Mouse (Mus musculus) heart, embryonic 11.5 days (tissue): ENCODE results near the gene Elfn2. TPM values are rescaled to one million over a fixed set of nuclear protein-coding genes. Genes with fewer than 3 reads are reported as not detected.
A peak's percentile ranks its signal among the peaks of the same experiment; 100 is the strongest.

ENCODE experiments used
- ATAC-seq: fragments of 200-750 bp; cut with Nextera tagmentation; replicated peaks from 2 replicates; pipeline ENCODE4 v1.8.0; 2017; ENCODE audit warnings: moderate library complexity; ENCODE audit not compliant: insufficient number of reproducible peaks, low FRiP score, low TSS enrichment
- H3K27ac ChIP-seq: fragments of 300-500 bp; sonication (generic); 2 replicates; pipeline ENCODE4 v1.5.1; 2014; ENCODE audit warnings: mild to moderate bottlenecking, low read depth, low read length
- H3K27me3 ChIP-seq: fragments of 300-500 bp; sonication (generic); 2 replicates; pipeline ENCODE4 v1.6.1; 2014; ENCODE audit warnings: mild to moderate bottlenecking, low read length, mixed read lengths; ENCODE audit not compliant: control insufficient read depth, insufficient read depth
- H3K36me3 ChIP-seq: fragments of 300-500 bp; sonication (generic); 2 replicates; pipeline ENCODE4 v1.6.1; 2014; ENCODE audit warnings: mild to moderate bottlenecking, low read length, moderate library complexity, mixed read lengths; ENCODE audit not compliant: control insufficient read depth, insufficient read depth
- H3K4me1 ChIP-seq: fragments of 300-500 bp; sonication (generic); 2 replicates; pipeline ENCODE4 v1.6.1; 2014; ENCODE audit warnings: low read length; ENCODE audit not compliant: control insufficient read depth, insufficient read depth
- H3K4me2 ChIP-seq: fragments of 300-500 bp; sonication (generic); 2 replicates; pipeline ENCODE4 v1.6.1; 2014; ENCODE audit warnings: mild to moderate bottlenecking, moderate library complexity
- H3K4me3 ChIP-seq: fragments of 300-500 bp; sonication (generic); 2 replicates; pipeline ENCODE4 v1.5.1; 2014; ENCODE audit warnings: low read depth, low read length
- H3K9ac ChIP-seq: fragments of 300-500 bp; sonication (generic); 2 replicates; pipeline ENCODE4 v1.6.1; 2014; ENCODE audit warnings: mild to moderate bottlenecking, low read depth, low read length, moderate library complexity
- H3K9me3 ChIP-seq: fragments of 300-500 bp; sonication (generic); replicated peaks from 2 replicates; pipeline ENCODE4 v1.6.1; 2016; ENCODE audit warnings: low read length; ENCODE audit not compliant: control insufficient read depth
- WGBS: fragments of 180-500 bp; shearing (Covaris S2); extraction: QIAGEN DNeasy Blood & Tissue Kit; methylation state at CpG from one replicate; pipeline ENCODE4 v1.1.7; 2014; ENCODE audit not compliant: insufficient replicate concordance; 5-methylcytosine and 5-hydroxymethylcytosine counted together
- polyA plus RNA-seq: library from polyadenylated mRNA; unstranded; fragments of >200 nt; fragmentation: Nextera tagmentation; extraction: Ambion mirVana; gene quantifications from 2 replicates; pipeline ENCODE4 v1.2.1, GENCODE M21; 2014

The Elfn2 gene
- polyA plus RNA-seq, result not detected in 2 replicates

DNA sequence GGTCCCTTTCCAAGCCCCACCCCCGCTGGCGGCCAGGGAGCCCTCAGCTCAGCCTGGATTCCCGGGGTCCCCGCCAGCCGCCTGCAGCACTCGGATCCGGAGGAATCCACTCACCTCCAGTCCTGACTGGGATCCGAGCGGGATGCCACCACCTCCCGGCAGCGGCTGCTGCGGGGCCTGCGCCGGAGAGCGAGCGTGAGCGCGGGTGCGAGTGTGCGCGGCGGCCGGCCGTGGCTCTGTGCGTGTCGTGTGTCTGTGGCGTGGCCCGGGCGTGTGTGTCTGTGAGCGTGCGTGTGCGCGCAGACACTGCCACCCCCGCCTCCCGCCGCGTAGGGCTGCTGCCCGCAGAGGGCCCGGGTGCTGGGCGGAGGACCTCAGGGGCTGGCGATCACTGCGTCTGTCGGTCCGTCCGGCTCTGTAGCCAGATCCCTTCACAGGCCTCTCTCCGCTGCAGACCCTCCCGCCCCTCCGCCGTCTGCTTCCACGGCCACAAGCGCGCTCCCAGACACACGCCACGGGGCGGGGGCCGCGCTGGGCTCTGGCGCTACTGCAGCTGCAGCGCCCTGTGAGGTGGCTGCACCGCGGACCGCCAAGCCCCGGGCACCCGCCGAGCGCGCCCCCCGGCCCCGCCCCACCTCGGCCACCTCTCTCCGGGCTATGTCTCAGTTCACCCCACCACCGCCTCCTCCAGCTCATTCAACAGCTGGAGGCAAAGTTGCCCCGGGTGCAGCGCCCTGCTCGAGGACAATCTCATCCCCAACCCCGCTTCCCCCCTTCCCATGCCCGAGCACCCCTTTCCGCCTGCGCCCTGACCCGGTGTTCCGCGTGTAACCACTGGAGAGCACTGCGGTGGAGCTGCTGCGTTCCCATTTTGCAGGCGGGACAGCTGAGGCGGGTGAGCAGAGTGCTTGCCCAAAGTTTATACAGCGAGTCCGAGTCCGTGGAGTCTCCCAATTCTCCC is at the start of gene Elfn2:
Elfn2 (minus strand) TSS at position 482 of the 961 bp plus-strand sequence.
- WGBS, result 1% methylated on average over 84 of the region's 89 CpGs
- Histone ChIP-seq H3K27ac (no peak within 1 kb of the TSS), H3K27me3 (peaks cover 77% of the 10 kb centered on the region), H3K9me3 (no peaks in the 10 kb centered on the region), H3K9ac (peak within 1 kb of the TSS; percentile 22; the same call in 1 of the 2 replicates), H3K36me3 (no peaks in the 10 kb centered on the region), H3K4me3 (peak within 1 kb of the TSS; percentile 47), H3K4me1 (peaks cover 9% of the 10 kb centered on the region), H3K4me2 (peak within 1 kb of the TSS; percentile 83)
- no peak for ATAC-seq

DNA sequence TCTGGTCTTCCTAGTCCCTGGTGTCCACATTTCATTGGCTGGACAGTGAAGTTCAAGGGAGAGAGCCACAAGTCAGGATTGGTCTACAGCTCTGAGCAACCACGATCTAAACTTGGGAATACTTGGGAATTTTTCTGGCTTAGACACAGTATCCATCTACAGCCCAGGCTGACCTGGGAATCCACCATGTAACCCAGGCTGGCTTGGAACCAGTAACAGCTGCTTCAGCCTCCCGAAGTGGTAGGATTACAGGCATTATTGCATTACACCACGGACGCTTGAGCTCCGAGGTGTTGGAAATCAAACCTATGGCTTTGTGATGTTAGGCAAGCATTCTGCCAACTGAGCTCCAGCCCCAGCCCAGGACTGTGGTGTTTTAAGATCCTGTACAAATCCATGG is 45.1 kb upstream of the Elfn2 start:
- H3K36me3 ChIP-seq, result no peaks in the 10 kb centered on the region
- H3K9me3 ChIP-seq, result no peaks in the 10 kb centered on the region
- no peak overlapping the region for H3K9ac ChIP-seq
- no peak overlapping the region for H3K4me2 ChIP-seq
- H3K27me3 ChIP-seq, result peaks cover 2% of the 10 kb centered on the region; the same call in 1 of the 2 replicates
- H3K27ac ChIP-seq, result no peak overlapping the region
- no peak overlapping the region for H3K4me3 ChIP-seq
- H3K4me1 ChIP-seq, result no peaks in the 10 kb centered on the region
- no peak for ATAC-seq
- 85% methylated on average over 5 of the region's 5 CpGs for WGBS

DNA sequence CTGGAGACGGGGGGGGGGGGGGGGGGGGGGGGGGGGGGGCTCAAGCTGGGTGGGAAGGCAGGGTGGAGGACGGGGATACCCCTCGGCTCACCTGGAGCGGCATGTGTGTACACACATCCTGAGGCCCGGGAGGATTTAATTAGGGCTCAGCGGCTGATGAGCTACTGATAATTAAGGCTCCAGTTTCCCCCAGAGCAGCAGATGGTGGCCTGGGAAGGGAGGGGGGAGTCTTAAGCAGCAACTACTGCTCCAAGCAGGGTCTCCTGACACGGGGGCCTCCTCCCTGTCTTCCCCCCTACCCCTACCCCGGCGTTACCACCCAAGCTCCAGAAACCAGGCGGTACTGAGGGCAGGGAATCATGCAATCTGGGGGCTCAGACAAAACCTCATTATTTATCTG is 44.6 kb upstream of the Elfn2 start:
- Histone ChIP-seq H3K4me1 (no peaks in the 10 kb centered on the region), H3K4me3 (no peak overlapping the region), H3K9ac (no peak overlapping the region), H3K36me3 (no peaks in the 10 kb centered on the region), H3K27ac (no peak overlapping the region), H3K9me3 (no peaks in the 10 kb centered on the region), H3K27me3 (peaks cover 2% of the 10 kb centered on the region; the same call in 1 of the 2 replicates), H3K4me2 (no peak overlapping the region)
- ATAC-seq, result no peak
- 41% methylated on average over 9 of the region's 10 CpGs for WGBS

DNA sequence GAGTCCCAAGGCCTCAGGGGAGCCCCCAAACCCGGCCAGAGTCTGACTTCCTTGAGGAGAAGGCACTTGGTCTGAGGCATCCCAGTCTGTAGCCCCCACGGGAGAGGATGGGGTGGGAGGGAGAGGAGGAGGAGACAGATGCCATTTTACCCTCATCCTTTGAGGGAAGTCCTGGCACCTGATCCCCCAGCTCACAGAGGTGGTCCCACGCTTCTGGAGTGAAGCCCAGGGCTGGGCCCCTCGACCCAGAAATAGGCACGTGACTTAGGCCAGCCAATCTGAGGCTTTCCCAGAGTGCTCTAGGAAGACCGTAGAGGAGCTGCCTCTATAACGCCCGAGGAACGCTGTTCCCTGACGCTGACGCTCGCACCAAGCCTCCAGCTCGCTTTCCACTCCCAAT is 42.5 kb upstream of the Elfn2 start:
- Histone ChIP-seq H3K36me3 (no peaks in the 10 kb centered on the region), H3K27ac (no peak overlapping the region), H3K4me1 (no peaks in the 10 kb centered on the region; the same call in 1 of the 2 replicates), H3K9me3 (no peaks in the 10 kb centered on the region), H3K4me2 (no peak overlapping the region), H3K27me3 (peaks cover 8% of the 10 kb centered on the region), H3K4me3 (no peak overlapping the region), H3K9ac (no peak overlapping the region)
- 73% methylated on average over 13 of the region's 13 CpGs for WGBS
- ATAC-seq, result no peak

DNA sequence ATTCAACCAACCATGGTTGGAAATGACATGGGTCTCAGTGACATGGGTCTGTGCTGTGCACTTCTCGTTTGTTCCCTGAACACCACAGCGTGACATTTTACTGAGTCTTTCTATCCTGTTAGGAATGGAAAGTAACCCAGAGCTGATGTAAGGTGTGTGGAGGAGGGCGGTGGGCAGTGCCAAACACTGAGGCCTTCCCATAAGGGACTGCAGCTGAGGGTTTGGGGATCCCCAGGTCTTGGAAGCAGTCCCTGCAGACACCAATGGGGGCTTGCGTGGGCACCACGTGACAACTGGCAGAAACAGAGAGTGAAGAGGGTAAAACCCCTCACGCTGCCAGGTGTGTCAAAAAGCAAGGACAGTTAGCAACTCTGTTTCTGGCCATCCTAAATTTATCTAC is 39.6 kb upstream of the Elfn2 start:
- Histone ChIP-seq H3K4me3 (no peak overlapping the region), H3K9ac (no peak overlapping the region), H3K4me1 (no peaks in the 10 kb centered on the region; the same call in 1 of the 2 replicates), H3K27me3 (peaks cover 8% of the 10 kb centered on the region), H3K9me3 (no peaks in the 10 kb centered on the region), H3K36me3 (no peaks in the 10 kb centered on the region), H3K27ac (no peak overlapping the region), H3K4me2 (no peak overlapping the region)
- 75% methylated on average over 6 of the region's 6 CpGs for WGBS
- ATAC-seq, result no peak

DNA sequence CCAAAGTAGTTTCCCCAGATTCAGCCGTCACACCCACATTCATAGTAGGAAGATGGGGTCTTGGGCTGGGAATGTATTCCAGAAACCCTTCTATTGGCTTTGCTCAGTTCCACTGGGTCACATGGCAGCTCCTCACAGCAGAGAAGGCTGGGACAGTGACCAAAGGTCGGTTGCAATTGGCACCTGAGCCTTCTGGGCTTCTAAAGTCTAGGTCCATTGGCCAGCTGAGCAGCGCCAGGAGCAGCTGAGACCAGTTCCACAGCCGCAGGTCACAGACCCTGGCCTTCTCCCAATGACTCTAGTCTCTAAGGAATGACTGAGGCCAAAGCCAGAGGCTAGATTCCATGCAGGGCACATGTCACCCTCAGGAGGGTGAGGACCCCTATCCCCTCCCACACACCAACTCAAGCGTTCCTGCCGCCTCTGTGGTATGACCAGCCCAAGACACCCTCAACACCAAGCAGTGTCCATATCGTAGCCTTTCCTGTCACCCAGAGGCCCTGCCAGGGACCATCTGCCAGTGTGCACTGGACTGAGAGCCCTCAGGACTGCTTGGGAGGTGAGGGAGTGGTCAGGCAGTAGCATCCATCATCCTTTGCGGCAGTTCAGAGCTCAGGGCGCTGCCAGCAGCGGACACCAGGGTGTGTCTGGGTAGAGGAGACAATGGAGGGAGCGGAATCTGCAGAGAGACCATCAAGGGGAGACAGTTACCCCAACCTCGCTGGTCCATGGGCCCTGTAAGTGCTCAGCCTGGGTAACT is 37.6 kb upstream of the Elfn2 start:
- H3K4me3 ChIP-seq, result no peak overlapping the region
- H3K36me3 ChIP-seq, result no peaks in the 10 kb centered on the region
- no peaks in the 10 kb centered on the region for H3K9me3 ChIP-seq
- no peak overlapping the region for H3K4me2 ChIP-seq
- no peak overlapping the region for H3K27ac ChIP-seq
- H3K27me3 ChIP-seq, result peaks cover 8% of the 10 kb centered on the region
- WGBS, result 71% methylated on average over 12 of the region's 12 CpGs
- no peaks in the 10 kb centered on the region; the same call in 1 of the 2 replicates for H3K4me1 ChIP-seq
- ATAC-seq, result no peak
- no peak overlapping the region for H3K9ac ChIP-seq

DNA sequence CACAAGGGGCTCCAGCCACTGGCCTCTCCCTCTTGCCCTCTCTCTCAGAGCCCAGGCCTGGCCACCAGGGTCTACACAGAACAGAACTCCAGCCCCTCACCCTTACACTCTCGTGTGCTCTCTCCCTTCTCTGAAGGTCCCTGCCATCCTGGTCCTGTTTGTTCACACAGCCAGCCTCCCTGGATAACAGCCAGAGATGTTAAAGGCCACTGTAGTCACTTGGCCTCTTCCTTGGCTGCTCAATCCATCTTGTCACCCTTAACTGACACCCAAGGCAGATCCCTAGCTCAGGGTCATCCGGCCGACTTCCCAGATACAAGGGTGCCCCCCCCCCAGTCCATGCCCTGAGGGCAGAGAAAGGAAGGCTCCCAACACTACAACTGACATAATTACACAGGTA is 36.7 kb upstream of the Elfn2 start:
- ATAC-seq, result no peak
- Histone ChIP-seq H3K9me3 (no peaks in the 10 kb centered on the region), H3K4me1 (no peaks in the 10 kb centered on the region; the same call in 1 of the 2 replicates), H3K36me3 (no peaks in the 10 kb centered on the region), H3K27ac (no peak overlapping the region), H3K4me3 (no peak overlapping the region), H3K9ac (no peak overlapping the region), H3K27me3 (peaks cover 8% of the 10 kb centered on the region), H3K4me2 (no peak overlapping the region)
- 64% methylated on average over 3 of the region's 3 CpGs for WGBS

DNA sequence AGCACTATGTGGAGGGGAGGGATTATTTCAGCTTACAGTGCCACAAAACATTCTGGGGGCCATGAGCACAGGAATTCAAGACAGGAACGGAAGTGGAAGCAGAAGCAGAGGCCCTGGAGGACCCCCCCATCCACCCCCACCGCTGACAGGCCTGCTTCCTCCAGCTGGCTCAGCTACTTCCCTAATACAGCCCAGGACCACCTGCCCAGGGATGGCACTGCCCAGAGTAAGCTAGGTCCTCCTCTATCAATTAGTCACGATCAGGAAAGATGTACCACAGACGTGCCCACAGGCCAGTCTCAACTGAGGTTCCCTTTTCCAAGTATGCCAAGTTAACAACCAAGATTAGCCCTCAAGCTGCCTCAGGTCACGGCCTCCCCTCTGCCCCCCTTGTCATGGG is 35.6 kb upstream of the Elfn2 start:
- Histone ChIP-seq H3K36me3 (no peaks in the 10 kb centered on the region), H3K9me3 (no peaks in the 10 kb centered on the region), H3K27ac (no peak overlapping the region), H3K4me3 (no peak overlapping the region), H3K4me1 (no peaks in the 10 kb centered on the region; the same call in 1 of the 2 replicates), H3K4me2 (no peak overlapping the region), H3K9ac (no peak overlapping the region), H3K27me3 (peaks cover 8% of the 10 kb centered on the region)
- no peak for ATAC-seq
- WGBS, result 66% methylated on average over 5 of the region's 5 CpGs
